Mouse (Mus musculus): ENCODE data around the gene Shroom4.

Shroom4 gene

GRCm38 (mm10) chrX:6495456-6495855 lies 95.8 kb downstream of the Shroom4 start:
- no peak for DNase-seq (ENCODE audit: low read depth, low spot score)

- no peak for DNase-seq (ENCODE audit: low read depth, low spot score)
Observed at GRCm38 (mm10) chrX:6496374-6496773, 96.7 kb downstream of the Shroom4 start.

GRCm38 (mm10) chrX:6501850-6502249 lies 102.2 kb downstream of the Shroom4 start:
- DNase-seq (ENCODE audit: low read depth, low spot score), result peak; percentile 1

GRCm38 (mm10) chrX:6517217-6517616 lies 117.6 kb downstream of the Shroom4 start:
- DNase-seq (ENCODE audit: low read depth, low spot score), result no peak

- DNase-seq (ENCODE audit: low read depth, low spot score), result no peak
Observed at GRCm38 (mm10) chrX:6518421-6518820, 118.8 kb downstream of the Shroom4 start.

GRCm38 (mm10) chrX:6522935-6523334 lies 123.3 kb downstream of the Shroom4 start:
- no peak for DNase-seq (ENCODE audit: low read depth, low spot score)

GRCm38 (mm10) chrX:6536636-6537035 lies 137.0 kb downstream of the Shroom4 start:
- DNase-seq (ENCODE audit: low read depth, low spot score), result no peak

- no peak for DNase-seq (ENCODE audit: low read depth, low spot score)
Observed at GRCm38 (mm10) chrX:6537689-6538088, 138.0 kb downstream of the Shroom4 start.

GRCm38 (mm10) chrX:6565066-6565465 lies 165.4 kb downstream of the Shroom4 start:
- no peak for DNase-seq (ENCODE audit: low read depth, low spot score)

- DNase-seq (ENCODE audit: low read depth, low spot score), result no peak
Observed at GRCm38 (mm10) chrX:6574511-6574910, 174.9 kb downstream of the Shroom4 start.

GRCm38 (mm10) chrX:6577001-6577400 lies 177.3 kb downstream of the Shroom4 start:
- DNase-seq (ENCODE audit: low read depth, low spot score), result peak; percentile 11

- no peak for DNase-seq (ENCODE audit: low read depth, low spot score)
Observed at GRCm38 (mm10) chrX:6580671-6581070, 181.0 kb downstream of the Shroom4 start.

GRCm38 (mm10) chrX:6581181-6581580 lies 181.5 kb downstream of the Shroom4 start:
- no peak for DNase-seq (ENCODE audit: low read depth, low spot score)

GRCm38 (mm10) chrX:6582646-6583045 lies 183.0 kb downstream of the Shroom4 start:
- no peak for DNase-seq (ENCODE audit: low read depth, low spot score)

- no peak for DNase-seq (ENCODE audit: low read depth, low spot score)
Observed at GRCm38 (mm10) chrX:6594183-6594582, 194.5 kb downstream of the Shroom4 start.

- DNase-seq (ENCODE audit: low read depth, low spot score), result peak; percentile 0
Observed at GRCm38 (mm10) chrX:6654024-6654423, 254.4 kb downstream of the Shroom4 start.

- no peak for DNase-seq (ENCODE audit: low read depth, low spot score)
Observed at GRCm38 (mm10) chrX:6658820-6659324, 259.2 kb downstream of the Shroom4 start.

Data from skeletal muscle tissue, adult 2 months (tissue).